Mouse (Mus musculus) activated CD4-positive, CD25-positive, alpha-beta regulatory T cell, adult 4 months (primary cell): ENCODE results near the gene Acpp. TPM values are rescaled to one million over a fixed set of nuclear protein-coding genes. Genes with fewer than 3 reads are reported as not detected.

ENCODE experiments used
- ATAC-seq: one replicate; pipeline ENCODE4 v1.8.0; 2017
- polyA plus RNA-seq, 2 experiments: library from polyadenylated mRNA; unstranded; fragments of 100-300 nt; shearing (Covaris generic); gene quantifications; one replicate each; pipeline ENCODE4 v1.2.1; 2017

Gene Acpp
- polyA plus RNA-seq, 2 experiments from 2014 or later, result 1.7 to 3.7 TPM

GRCm38 (mm10) chr9:104251111-104251510 lies 86.4 kb downstream of the Acpp start:
- ATAC-seq, result no peak

GRCm38 (mm10) chr9:104247307-104247987 lies 90.1 kb downstream of the Acpp start:
- no peak for ATAC-seq

GRCm38 (mm10) chr9:104243799-104244466 lies 93.6 kb downstream of the Acpp start:
- ATAC-seq, result no peak

DNA sequence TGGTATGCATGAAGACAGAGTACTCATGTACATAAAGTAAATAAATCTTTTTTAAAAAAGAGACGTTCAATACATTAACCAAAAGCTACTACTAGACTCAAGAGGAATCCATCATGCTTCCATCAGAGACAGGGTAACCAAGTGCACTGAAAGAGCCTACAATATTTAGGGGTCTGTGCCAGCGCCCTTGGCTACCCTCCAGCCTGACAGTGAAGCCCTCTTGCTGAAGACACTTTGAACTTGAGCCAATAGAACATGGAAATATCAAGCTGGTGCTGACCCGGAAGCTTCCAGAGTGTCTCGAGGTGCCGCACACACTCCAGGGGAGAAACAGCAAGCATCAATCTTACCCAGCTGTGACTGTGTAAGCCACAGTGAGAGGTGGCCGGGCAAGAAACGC lies 97.4 kb downstream of the Acpp start:
- no peak for ATAC-seq

DNA sequence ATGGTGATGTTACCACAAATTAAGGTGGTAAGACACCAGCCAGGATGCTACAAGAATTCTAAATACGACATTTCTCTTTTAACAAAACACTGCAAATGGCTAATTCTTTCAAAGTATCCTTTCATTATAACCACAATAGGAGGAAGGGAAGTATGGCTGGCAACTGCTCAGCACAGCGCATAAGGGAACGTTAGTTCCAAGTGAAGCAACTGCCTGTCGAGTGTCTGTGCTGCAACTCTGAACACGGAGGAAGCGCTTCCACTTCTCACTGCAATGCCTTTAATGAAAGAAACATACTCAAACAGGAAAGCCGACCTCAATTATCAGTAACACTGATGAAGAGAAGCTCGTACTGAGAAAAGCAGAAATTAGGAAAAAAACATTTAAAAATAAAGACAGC lies 98.5 kb downstream of the Acpp start:
- ATAC-seq, result no peak

Other genes with a start within 250 kb of the Acpp start
- under 1 TPM; 0.51 to 0.73 TPM for gene Ackr4, start 210.8 kb downstream of the Acpp start, polyA plus RNA-seq
- 10 to 100 TPM; 16.9 to 23.4 TPM for gene Dnajc13, start 74.8 kb downstream of the Acpp start, polyA plus RNA-seq
- gene Cpne4, start 209.5 kb upstream of the Acpp start, polyA plus RNA-seq, result not detected